Mouse (Mus musculus) heart, postnatal 10 days (tissue): ENCODE data around the gene Mad2l2. TPM values are rescaled to one million over a fixed set of nuclear protein-coding genes. Genes with fewer than 3 reads are reported as not detected.
A peak's percentile ranks its signal among the peaks of the same experiment; 100 is the strongest.
"Not testable (repeated sequence)": the region's sequence is repeated elsewhere in the genome, so short reads cannot be mapped to it uniquely, and the experiment has no call there.

Experiments used
- DNase-seq, 2 experiments: peaks; one replicate each; pipeline ENCODE4 v3.0.0; 2021
- intact Hi-C: fragments of 180-260 bp; cut with DNase I; formaldehyde crosslinking; loops from one replicate; pipeline ENCODE4 v1.15.1; 2025
- total RNA-seq, 2 experiments: library from RNA; stranded (reverse); gene quantifications; 2 replicates each; pipeline ENCODE4 v1.2.3; 2021

Gene Mad2l2
- total RNA-seq, 2 experiments from 2014 or later, result 12.5 to 15.1 TPM

DNA sequence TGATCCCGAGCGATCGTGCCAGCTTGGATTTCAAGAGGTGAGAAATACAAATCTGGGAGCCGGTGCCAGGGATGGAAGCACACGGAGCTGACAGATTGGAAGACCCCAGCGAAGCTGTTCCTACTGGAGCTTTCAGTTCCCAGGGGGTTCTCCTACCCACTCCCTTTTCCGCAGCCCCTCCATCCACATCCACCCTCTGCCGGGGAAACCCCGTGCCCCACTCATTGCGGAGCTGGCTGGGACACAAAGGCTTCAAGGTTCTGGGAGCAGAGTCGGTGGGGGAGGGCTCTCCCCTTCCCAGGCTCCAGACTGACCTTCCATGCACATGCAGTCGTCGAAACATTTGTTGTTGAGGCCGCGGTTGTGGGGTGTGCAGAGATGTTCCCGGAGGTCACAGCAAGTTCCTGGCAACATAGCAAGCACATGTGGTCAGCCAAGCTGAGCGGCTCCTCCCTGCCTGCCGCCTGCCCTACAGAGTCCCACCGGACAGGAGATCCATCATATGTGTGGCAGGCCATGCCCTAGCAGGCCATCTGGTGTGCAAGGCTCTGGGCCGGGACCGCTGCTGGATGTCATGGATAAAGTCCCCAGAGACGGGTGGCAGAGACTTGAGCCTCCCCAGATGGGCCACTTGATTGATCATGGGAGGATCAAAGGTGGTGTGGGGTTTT lies 22.4 kb upstream of the Mad2l2 start:
- DNase-seq, result peak; percentile 28 to 29
- intact Hi-C loops, result no loop called here

- intact Hi-C loops, result no loop called here
- DNase-seq, result no peak
These were observed 21.6 kb upstream of the Mad2l2 start for GRCm38 (mm10) chr4:148108565-148109100.

DNA sequence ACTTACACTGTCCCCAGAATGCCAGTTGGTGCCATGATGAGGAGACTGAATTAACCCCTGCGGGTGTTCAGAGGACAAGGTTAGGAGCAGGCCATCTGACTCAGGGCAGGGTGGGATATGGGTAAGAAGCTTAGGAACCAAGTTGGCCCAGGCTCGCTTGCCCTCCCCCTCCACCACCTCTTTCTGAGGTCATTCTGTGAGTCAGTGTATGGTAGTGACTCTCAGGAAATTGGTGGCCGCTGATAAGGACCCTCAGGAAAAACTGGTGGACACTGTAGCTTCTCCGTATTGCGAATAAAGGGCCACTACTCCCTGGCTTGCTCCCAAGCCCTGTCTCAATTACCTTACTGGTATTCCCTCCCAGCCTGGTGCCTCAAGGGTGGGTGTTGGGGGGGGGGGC lies 21.0 kb upstream of the Mad2l2 start:
- intact Hi-C loops, result no loop called here
- DNase-seq, result no peak

GRCm38 (mm10) chr4:148112519-148112918 lies 17.7 kb upstream of the Mad2l2 start:
- no peak for DNase-seq
- intact Hi-C loops, result no loop called here

DNA sequence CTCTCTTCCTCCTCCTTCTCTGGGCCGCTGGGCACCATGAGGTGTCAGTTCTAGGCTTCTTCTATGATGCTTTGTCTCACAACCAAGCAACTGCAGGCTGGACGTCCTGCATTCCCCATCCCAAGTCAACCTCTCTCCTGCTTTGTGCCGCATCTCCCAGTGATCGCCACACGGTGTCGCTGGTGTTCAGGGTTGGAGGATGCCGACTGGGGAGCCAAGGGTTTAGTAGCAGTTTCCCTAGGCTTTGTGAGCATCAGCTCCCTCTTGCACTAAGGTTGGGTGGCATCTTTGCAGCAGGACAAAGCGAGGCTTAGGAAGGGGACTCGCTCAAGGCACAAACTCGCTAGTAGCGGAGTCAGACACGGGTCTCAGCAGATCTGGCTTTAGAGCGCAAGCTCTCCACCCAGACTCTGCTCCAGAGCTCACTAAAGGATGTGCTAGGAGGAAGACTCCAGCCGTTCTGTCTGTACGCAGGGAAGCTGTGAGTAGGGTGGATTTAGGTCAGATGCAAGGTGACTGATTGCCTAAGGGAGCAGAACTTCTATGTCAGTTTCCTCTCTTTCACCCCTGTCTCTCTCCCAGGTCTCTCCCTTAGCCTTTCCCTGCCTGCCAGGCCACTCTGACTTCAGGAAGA lies 15.3 kb upstream of the Mad2l2 start:
- DNase-seq, result peak; percentile 85 to 94
- intact Hi-C loops, result loop anchor here (1.0 to 5.0 kb wide), 2 partner anchors 49 to 312 kb away; no protein-coding TSS in a partner anchor

- peak; percentile 39 to 43 for DNase-seq
These were observed 14.7 kb upstream of the Mad2l2 start for GRCm38 (mm10) chr4:148115467-148115866.

DNA sequence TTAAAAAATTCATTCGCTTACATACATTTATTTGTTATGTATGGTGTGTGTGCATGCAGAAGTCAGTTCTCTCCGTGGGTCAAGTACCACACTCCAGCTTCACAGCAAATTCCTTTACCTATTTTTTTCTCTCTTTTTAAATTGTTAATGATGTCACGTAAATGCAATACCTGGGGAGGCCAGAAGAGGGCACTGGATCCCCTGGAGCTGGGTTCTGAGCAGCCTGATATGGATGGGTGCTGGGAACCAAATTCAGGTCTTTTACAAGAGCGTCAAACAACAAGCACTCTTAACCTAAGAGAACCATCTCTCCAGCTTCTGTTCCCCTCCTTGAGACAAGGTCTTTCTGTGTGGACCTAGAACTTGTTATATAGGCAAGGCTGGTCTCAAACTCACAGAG lies 13.5 kb upstream of the Mad2l2 start:
- no peak for DNase-seq
- intact Hi-C loops, result loop anchor here (5.0 kb wide), 1 partner anchor 311 kb away; no protein-coding TSS in a partner anchor

More at GRCm38 (mm10) chr4:148115467-148115866, 14.7 kb upstream of the Mad2l2 start:
- intact Hi-C loops, result loop anchor here (1.0 to 5.0 kb wide), 2 partner anchors 49 to 312 kb away; no protein-coding TSS in a partner anchor

- intact Hi-C loops, result loop anchor here (5.0 kb wide), 1 partner anchor 310 kb away; no protein-coding TSS in a partner anchor
- DNase-seq, result no peak
These were observed 12.8 kb upstream of the Mad2l2 start for GRCm38 (mm10) chr4:148117392-148117791.

GRCm38 (mm10) chr4:148119578-148119977 lies 10.6 kb upstream of the Mad2l2 start:
- intact Hi-C loops, result loop anchor here (5.0 kb wide), 1 partner anchor 308 kb away; no protein-coding TSS in a partner anchor
- not testable (repeated sequence) for DNase-seq

DNA sequence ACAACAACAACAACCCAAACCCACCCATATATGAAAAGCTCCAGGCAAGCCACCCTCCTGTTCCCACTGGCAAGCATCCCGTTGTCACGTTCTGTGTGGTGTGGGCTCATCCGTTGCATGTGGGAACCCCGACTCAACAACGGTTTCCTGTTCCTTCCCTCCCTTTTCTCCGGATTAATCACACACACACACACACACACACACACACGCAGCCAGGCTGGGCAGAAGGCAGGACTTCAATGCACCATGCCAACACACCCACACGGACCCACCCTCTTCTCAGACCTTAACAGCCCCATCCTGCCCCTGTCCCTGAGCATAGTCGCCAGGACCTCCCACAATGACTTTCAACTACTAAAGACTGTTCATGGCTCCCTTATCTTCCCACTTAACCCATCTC lies 9.6 kb upstream of the Mad2l2 start:
- DNase-seq, result no peak
- intact Hi-C loops, result no loop called here

- intact Hi-C loops, result no loop called here
- DNase-seq, result no peak
These were observed 8.8 kb upstream of the Mad2l2 start for GRCm38 (mm10) chr4:148121362-148121761.

DNA sequence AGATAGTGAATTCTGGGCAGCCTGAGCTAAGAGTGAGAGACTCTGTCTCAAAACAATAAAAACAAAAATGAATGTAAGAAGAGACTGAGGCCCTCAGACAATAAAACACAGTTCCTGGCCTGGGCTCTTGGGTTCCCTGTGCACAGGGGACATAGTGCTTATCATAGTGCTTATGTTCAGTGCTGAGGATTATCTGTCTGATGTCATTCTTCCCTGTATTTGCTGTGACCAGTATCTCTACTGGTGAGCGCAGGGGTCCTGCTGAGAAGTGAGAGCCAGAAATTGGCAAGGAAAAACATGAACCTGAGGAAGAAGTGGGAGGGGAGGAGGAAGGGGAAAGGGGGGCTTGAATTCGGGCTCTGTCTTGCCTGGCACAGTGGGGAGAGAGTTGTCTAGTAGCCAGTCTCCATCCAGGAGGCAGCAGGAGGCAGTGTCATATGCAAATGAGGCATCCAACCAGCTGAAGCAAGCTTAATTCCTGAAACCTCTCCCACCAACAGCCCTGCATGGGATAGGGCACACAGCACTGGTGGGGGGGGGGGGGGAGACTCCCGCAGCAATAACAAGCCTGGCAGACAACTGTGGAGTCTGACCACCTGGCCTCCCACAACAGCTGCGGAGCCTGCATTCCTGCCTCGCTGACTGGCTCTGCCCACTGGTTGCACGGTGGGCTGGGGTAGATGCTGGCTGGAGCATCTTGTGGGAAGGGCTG lies 8.0 kb upstream of the Mad2l2 start:
- no peak for DNase-seq
- intact Hi-C loops, result no loop called here

DNA sequence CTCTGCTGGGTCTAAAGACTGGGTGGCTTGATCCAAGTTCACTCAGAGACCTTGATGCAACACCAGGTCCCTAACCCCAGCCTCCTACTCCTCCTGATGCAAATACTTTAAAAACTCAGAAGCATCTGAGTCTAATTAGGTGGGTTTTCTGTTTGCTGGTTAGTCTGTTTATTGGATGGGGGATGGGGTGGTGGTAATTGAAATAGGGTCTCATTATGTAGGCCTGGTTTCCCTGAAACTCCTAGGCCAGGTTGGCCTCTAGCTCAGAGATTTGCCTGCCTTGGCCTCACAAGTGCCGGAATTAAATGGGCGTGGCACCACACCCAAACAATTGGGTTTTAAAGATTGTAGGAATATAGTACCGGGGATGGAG lies 7.5 kb upstream of the Mad2l2 start:
- DNase-seq, result no peak
- intact Hi-C loops, result no loop called here

GRCm38 (mm10) chr4:148128241-148128640 lies 1.9 kb upstream of the Mad2l2 start:
- no peak for DNase-seq
- intact Hi-C loops, result no loop called here

DNA sequence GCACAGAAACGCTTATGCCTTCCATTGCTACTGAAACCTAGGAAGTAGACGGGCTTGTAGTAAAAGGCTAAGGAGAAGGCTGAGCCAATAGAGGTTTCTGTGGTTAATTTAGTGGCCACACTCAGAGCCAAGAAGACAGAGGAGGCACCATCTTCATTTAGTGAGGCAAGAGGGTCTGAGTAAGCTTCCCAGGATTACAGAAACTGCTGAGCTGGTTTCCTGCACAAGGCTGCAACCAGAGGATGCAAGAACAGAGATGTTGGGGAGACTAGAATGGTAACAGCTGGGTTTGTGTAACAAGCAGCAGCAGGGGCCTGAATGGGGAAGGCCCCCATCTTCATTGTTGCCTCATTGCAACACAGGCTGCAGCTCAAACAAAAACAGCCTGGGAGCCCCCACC lies 1.5 kb upstream of the Mad2l2 start:
- intact Hi-C loops, result no loop called here
- no peak for DNase-seq

DNA sequence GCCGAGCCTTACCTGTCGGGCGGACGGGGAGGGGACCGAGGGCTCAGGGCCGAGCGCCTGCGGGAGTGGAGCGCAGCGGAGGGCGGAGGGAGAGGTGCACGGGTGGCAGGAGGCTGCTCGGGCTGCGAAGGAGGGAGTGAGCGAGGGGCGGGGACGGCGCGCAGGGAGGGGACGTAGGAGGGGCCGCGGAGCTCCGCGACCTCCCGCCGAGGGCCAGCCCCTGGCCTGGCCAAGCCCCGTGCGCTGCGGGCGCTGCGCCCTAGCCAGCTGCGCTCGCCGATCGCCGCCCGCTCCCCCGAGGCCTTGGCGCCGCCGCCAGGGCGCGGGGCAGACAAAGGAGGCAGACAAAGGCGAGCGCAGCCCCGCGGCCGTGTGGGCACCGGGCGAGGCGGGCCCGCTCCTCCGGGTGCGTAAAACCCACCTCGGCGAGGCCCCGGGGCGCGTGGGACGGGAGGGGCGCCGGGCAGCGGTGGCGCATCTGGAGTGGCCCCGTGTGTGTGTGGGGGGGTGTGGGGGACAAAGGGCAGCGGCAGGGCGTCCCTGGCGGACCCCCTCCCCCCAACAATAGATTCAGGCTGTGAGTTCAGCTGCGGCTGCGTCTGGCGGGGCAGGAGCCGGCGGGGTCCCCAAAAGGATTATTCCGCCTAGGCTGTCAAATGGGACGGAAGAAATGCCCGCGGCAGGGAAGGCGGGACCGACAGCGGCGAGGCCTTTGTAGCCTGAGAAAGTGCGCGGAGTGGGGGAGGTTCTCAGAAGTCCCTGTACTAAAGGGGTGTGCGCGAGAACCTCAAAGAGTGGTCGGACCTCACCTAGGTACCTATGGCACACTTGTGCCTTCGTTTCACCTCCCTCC lies 603 bp downstream of the Mad2l2 start, which contains the start of gene Draxin:
TSS of gene Draxin (minus strand) at position 138 of the 853 bp plus-strand sequence.
- DNase-seq, result no peak
- intact Hi-C loops, result no loop called here

GRCm38 (mm10) chr4:148131497-148132081 lies 1.4 kb downstream of the Mad2l2 start:
- no peak for DNase-seq
- intact Hi-C loops, result no loop called here

DNA sequence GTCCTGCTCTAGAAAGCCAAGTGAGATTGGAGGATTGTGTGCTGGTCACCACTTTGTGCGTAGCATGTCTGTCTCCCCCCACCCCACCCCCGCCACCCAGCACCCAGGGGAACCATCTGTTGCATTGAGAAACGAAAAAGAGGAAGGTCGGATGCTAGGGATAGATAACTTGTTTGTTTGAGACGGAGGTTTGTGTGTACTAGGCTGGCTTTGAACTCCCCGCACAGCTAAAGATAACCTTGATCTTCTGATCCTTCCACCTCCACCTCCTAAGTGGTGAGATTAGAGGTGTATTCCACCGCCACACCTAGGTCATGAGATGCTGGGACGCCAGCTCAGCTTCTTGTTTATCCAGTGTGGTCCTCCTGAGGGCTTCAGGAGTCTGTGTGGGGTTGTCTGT lies 4.8 kb downstream of the Mad2l2 start:
- intact Hi-C loops, result no loop called here
- no peak for DNase-seq

GRCm38 (mm10) chr4:148137503-148137902 lies 7.3 kb downstream of the Mad2l2 start:
- intact Hi-C loops, result no loop called here
- no peak for DNase-seq

- no peak for DNase-seq
- intact Hi-C loops, result loop anchor here (1.0 kb wide), 1 partner anchor 12 kb away; no protein-coding TSS in a partner anchor
These were observed 9.5 kb downstream of the Mad2l2 start for GRCm38 (mm10) chr4:148139767-148140097.
